Mouse (Mus musculus): ENCODE measurements around the gene Tom1l1. TPM values are rescaled to one million over a fixed set of nuclear protein-coding genes. Genes with fewer than 3 reads are reported as not detected.

The Tom1l1 gene
- total RNA-seq (2015; ENCODE audit: low replicate concordance), result 45.1 and 50.1 TPM in 2 replicates
- total RNA-seq (2017; ENCODE audit: low replicate concordance), result 99.1 and 124 TPM in 2 replicates

GRCm38 (mm10) chr11:90687460-90688416 is at the start of gene Tom1l1:
Gene Tom1l1 (minus strand): TSS chr11:90688366.
- ATAC-seq (replicated peaks; ENCODE audit: low FRiP score, poor library complexity, severe bottlenecking), result peak; percentile 93

- peak; percentile 90 for ATAC-seq (replicated peaks; ENCODE audit: low FRiP score, poor library complexity, severe bottlenecking)
These were observed 45.4 kb upstream of the Tom1l1 start for GRCm38 (mm10) chr11:90733575-90733974.

GRCm38 (mm10) chr11:90727354-90728125 is 39.4 kb upstream of the Tom1l1 start:
- ATAC-seq (replicated peaks; ENCODE audit: low FRiP score, poor library complexity, severe bottlenecking), result peak; percentile 92

- ATAC-seq (replicated peaks; ENCODE audit: low FRiP score, poor library complexity, severe bottlenecking), result peak; percentile 60
These were observed 38.6 kb upstream of the Tom1l1 start for GRCm38 (mm10) chr11:90726730-90727129.

- ATAC-seq (replicated peaks; ENCODE audit: low FRiP score, poor library complexity, severe bottlenecking), result no peak
These were observed 34.1 kb upstream of the Tom1l1 start for GRCm38 (mm10) chr11:90722304-90722703.

GRCm38 (mm10) chr11:90717719-90718118 is 29.6 kb upstream of the Tom1l1 start:
- ATAC-seq (replicated peaks; ENCODE audit: low FRiP score, poor library complexity, severe bottlenecking), result peak; percentile 89

GRCm38 (mm10) chr11:90711596-90711995 is 23.4 kb upstream of the Tom1l1 start:
- no peak for ATAC-seq (replicated peaks; ENCODE audit: low FRiP score, poor library complexity, severe bottlenecking)

- peak; percentile 66; the same call in 1 of the 2 replicates for ATAC-seq (replicated peaks; ENCODE audit: low FRiP score, poor library complexity, severe bottlenecking)
These were observed 19.0 kb upstream of the Tom1l1 start for GRCm38 (mm10) chr11:90707134-90707533.

- ATAC-seq (replicated peaks; ENCODE audit: low FRiP score, poor library complexity, severe bottlenecking), result peak; percentile 98
These were observed 9.5 kb upstream of the Tom1l1 start for GRCm38 (mm10) chr11:90697480-90698240.

- ATAC-seq (replicated peaks; ENCODE audit: low FRiP score, poor library complexity, severe bottlenecking), result no peak
These were observed 7.6 kb upstream of the Tom1l1 start for GRCm38 (mm10) chr11:90695811-90696210.

- ATAC-seq (replicated peaks; ENCODE audit: low FRiP score, poor library complexity, severe bottlenecking), result no peak
These were observed 6.0 kb upstream of the Tom1l1 start for GRCm38 (mm10) chr11:90694206-90694605.

- ATAC-seq (replicated peaks; ENCODE audit: low FRiP score, poor library complexity, severe bottlenecking), result no peak
These were observed 2.2 kb upstream of the Tom1l1 start for GRCm38 (mm10) chr11:90690361-90690760.

- peak; percentile 66 for ATAC-seq (replicated peaks; ENCODE audit: low FRiP score, poor library complexity, severe bottlenecking)
These were observed 1.1 kb downstream of the Tom1l1 start for GRCm38 (mm10) chr11:90687040-90687439.

GRCm38 (mm10) chr11:90686287-90687025 is 1.7 kb downstream of the Tom1l1 start:
- ATAC-seq (replicated peaks; ENCODE audit: low FRiP score, poor library complexity, severe bottlenecking), result peak; percentile 82

GRCm38 (mm10) chr11:90685196-90685595 is 3.0 kb downstream of the Tom1l1 start:
- ATAC-seq (replicated peaks; ENCODE audit: low FRiP score, poor library complexity, severe bottlenecking), result no peak

GRCm38 (mm10) chr11:90684765-90685164 is 3.4 kb downstream of the Tom1l1 start:
- no peak for ATAC-seq (replicated peaks; ENCODE audit: low FRiP score, poor library complexity, severe bottlenecking)

- ATAC-seq (replicated peaks; ENCODE audit: low FRiP score, poor library complexity, severe bottlenecking), result no peak
These were observed 7.0 kb downstream of the Tom1l1 start for GRCm38 (mm10) chr11:90681171-90681570.

- ATAC-seq (replicated peaks; ENCODE audit: low FRiP score, poor library complexity, severe bottlenecking), result no peak
These were observed 9.6 kb downstream of the Tom1l1 start for GRCm38 (mm10) chr11:90678582-90678981.

GRCm38 (mm10) chr11:90677771-90678288 is 10.3 kb downstream of the Tom1l1 start:
- no peak for ATAC-seq (replicated peaks; ENCODE audit: low FRiP score, poor library complexity, severe bottlenecking)

Data from erythroblast, adult 5-6 weeks (primary cell).